Mouse (Mus musculus) c-Kit-positive CD71-positive TER-119-negative erythroid progenitor cells, embryonic 14.5 days (primary cell): ENCODE results near the gene Sqor.
A peak's percentile ranks its signal among the peaks of the same experiment; 100 is the strongest.

ENCODE experiments used
- DNase-seq: peaks from one replicate; pipeline ENCODE4 v3.0.0-alpha.2; 2013; ENCODE audit warnings: low read depth

Gene Sqor

DNA sequence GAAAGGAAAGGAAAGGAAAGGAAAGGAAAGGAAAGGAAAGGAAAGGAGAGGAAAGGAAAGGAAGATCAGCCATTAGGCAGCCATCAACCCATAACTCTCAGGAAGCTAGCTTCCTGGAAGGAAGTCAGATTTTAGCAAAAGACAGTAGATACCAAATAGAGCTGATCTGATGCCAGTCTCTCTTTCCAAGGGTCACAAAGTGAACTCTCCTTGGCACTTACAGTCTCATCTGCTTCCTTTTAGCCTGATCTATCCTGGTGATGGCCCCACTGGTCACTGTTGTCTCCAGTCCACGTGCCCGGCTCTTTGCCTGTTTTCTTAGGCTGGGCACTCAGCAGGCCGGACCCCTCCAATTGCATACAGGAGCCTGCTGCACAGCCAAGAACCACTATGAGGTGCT lies 19.7 kb downstream of the Sqor start:
- no peak for DNase-seq

- no peak for DNase-seq
These were observed 21.1 kb downstream of the Sqor start for GRCm38 (mm10) chr2:122786167-122786566.

- no peak for DNase-seq
These were observed 24.3 kb downstream of the Sqor start for GRCm38 (mm10) chr2:122789311-122789710.

DNA sequence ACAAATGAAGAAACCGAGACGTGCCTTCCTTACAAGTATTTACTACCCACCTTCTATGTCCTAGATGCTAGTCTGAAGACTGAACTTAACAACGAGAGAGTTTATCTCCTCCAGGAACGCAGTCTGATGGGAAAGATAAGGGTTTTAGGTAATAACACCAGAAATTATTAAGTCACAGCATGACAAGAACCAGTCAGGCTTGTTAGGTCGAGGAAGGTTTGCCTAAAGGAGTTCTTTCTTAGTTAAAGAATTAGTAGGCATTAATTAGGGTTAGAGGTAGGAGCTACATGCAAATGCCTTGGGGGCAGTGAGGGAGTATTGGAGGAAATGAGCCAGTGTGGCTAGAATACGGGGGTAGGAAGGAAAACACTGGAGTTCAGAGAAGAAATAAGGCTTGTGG lies 24.7 kb downstream of the Sqor start:
- DNase-seq = no peak

DNA sequence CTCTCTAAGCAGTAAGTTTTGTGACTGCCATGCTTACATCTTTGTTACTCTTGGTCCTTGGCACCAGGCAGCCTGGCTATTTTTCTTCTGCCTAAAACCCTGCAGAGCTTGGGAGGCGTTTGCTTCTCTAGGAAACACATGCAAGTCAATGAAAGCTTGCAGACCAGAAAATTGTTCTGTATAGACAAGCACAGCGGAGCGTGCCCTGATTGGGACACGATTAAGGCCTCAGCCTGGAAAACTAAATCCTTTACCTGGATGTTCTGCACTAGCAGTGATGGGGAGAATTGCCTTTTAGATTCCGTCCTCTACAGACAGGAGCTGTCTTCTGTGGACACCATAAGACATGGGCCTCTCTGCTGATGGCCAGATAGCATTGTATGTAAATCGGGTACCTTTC lies 39.4 kb downstream of the Sqor start:
- DNase-seq = no peak

DNA sequence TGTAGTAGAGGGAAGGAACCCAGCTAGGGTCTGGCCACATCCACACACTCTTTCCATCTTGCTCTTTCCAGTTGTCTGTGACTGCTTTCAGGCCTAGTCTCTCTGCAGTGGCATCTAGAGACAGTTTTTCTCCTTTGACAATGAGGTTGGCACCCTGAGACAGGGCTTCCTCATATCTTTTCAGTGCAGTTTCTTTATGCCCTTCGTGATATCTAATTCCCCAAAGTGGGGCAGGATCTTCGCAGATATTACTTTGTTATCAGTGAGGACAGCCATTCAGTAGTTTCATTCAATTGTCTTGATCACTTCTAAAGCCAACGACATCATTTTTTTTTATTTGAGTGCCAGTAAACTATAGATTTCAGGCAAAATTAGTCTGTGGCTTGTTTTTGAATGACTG lies 41.0 kb downstream of the Sqor start:
- DNase-seq = peak; percentile 22

- no peak for DNase-seq
These were observed 44.0 kb downstream of the Sqor start for GRCm38 (mm10) chr2:122809027-122809426.

- no peak for DNase-seq
These were observed 51.9 kb downstream of the Sqor start for GRCm38 (mm10) chr2:122816986-122817385.

DNA sequence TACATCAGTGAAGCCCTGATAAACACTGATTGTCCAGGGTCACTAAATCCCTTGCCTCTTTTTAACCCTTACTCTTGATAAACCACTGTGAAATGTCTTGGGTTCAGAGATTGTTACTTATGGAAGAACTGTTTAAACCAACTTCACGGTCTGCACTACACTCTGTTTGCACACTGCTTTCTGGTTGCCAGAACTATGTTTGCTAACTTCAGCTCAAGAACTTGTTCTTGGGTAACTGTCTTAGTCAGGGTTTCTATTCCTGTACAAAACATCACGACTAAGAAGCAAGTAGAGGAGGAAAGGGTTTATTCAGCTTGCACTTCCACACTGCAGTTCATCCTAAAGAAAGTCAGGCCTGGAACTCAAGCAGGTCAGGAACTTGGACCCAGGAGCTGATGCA lies 56.2 kb downstream of the Sqor start:
- DNase-seq = no peak

- no peak for DNase-seq
These were observed 60.6 kb downstream of the Sqor start for GRCm38 (mm10) chr2:122825406-122826236.

- no peak for DNase-seq
These were observed 61.3 kb downstream of the Sqor start for GRCm38 (mm10) chr2:122826302-122826701.

- DNase-seq = no peak
These were observed 89.6 kb downstream of the Sqor start for GRCm38 (mm10) chr2:122854636-122855035.

- DNase-seq = no peak
These were observed 90.3 kb downstream of the Sqor start for GRCm38 (mm10) chr2:122855354-122855753.
